Mouse (Mus musculus): ENCODE data around the gene Qars. TPM values are rescaled to one million over a fixed set of nuclear protein-coding genes. Genes with fewer than 3 reads are reported as not detected.
A peak's percentile ranks its signal among the peaks of the same experiment; 100 is the strongest.

The Qars gene
- polyA plus RNA-seq, 1 experiment from 2014 or later = 130 TPM

- H3K4me2 ChIP-seq (ENCODE audit: low read depth, low read length) = no peak overlapping the region
- H3K27ac ChIP-seq (replicated peaks; ENCODE audit: low read depth, low read length) = no peak overlapping the region
Measured at GRCm38 (mm10) chr9:108499231-108499630, 8.3 kb upstream of the Qars start.

GRCm38 (mm10) chr9:108499943-108500342 lies 7.6 kb upstream of the Qars start:
- no peak for DNase-seq (ENCODE audit: low spot score)

More at GRCm38 (mm10) chr9:108499231-108499630, 8.3 kb upstream of the Qars start:
- ATAC-seq (replicated peaks; ENCODE audit: insufficient number of reproducible peaks, low FRiP score, low TSS enrichment, low read depth) (no peak; the same call in 1 of the 2 replicates), DNase-seq (ENCODE audit: low spot score) (no peak)
- peaks cover 56% of the 10 kb centered on the region for H3K36me3 ChIP-seq (replicated peaks; ENCODE audit: control insufficient read depth, insufficient read depth, low read depth, low read length)
- H3K27me3 ChIP-seq (ENCODE audit: control insufficient read depth, insufficient read depth, low read length) = no peaks in the 10 kb centered on the region
- H3K4me1 ChIP-seq (ENCODE audit: control insufficient read depth, insufficient read depth, low read length) = no peaks in the 10 kb centered on the region
- no peak overlapping the region for H3K9ac ChIP-seq (replicated peaks; ENCODE audit: low read length)
- no peaks in the 10 kb centered on the region for H3K9me3 ChIP-seq (replicated peaks; ENCODE audit: control insufficient read depth, low read length)
- 97% methylated on average over 7 of the region's 7 CpGs for WGBS
- no peak overlapping the region for H3K4me3 ChIP-seq (ENCODE audit: low read depth, low read length)

GRCm38 (mm10) chr9:108506901-108507300 lies 605 bp upstream of the Qars start:
- H3K36me3 ChIP-seq (replicated peaks; ENCODE audit: control insufficient read depth, insufficient read depth, low read depth, low read length) = peaks cover 4% of the 10 kb centered on the region
- no peaks in the 10 kb centered on the region for H3K27me3 ChIP-seq (ENCODE audit: control insufficient read depth, insufficient read depth, low read length)
- H3K4me2 ChIP-seq (ENCODE audit: low read depth, low read length) = no peak overlapping the region; the same call in 1 of the 2 replicates
- peaks cover 3% of the 10 kb centered on the region for H3K4me1 ChIP-seq (ENCODE audit: control insufficient read depth, insufficient read depth, low read length)
- no peak overlapping the region; the same call in 1 of the 2 replicates for H3K4me3 ChIP-seq (ENCODE audit: low read depth, low read length)
- DNase-seq (ENCODE audit: low spot score) = no peak
- no peak overlapping the region for H3K9ac ChIP-seq (replicated peaks; ENCODE audit: low read length)
- ATAC-seq (replicated peaks; ENCODE audit: insufficient number of reproducible peaks, low FRiP score, low TSS enrichment, low read depth) = no peak
- H3K9me3 ChIP-seq (replicated peaks; ENCODE audit: control insufficient read depth, low read length) = no peaks in the 10 kb centered on the region
- 86% methylated on average over 7 of the region's 7 CpGs for WGBS
- H3K27ac ChIP-seq (replicated peaks; ENCODE audit: low read depth, low read length) = no peak overlapping the region

More at GRCm38 (mm10) chr9:108499943-108500342, 7.6 kb upstream of the Qars start:
- Histone ChIP-seq H3K36me3 (replicated peaks; ENCODE audit: control insufficient read depth, insufficient read depth, low read depth, low read length) (peaks cover 50% of the 10 kb centered on the region), H3K4me3 (ENCODE audit: low read depth, low read length) (no peak overlapping the region), H3K4me1 (ENCODE audit: control insufficient read depth, insufficient read depth, low read length) (no peaks in the 10 kb centered on the region), H3K4me2 (ENCODE audit: low read depth, low read length) (no peak overlapping the region), H3K9me3 (replicated peaks; ENCODE audit: control insufficient read depth, low read length) (no peaks in the 10 kb centered on the region), H3K9ac (replicated peaks; ENCODE audit: low read length) (no peak overlapping the region), H3K27me3 (ENCODE audit: control insufficient read depth, insufficient read depth, low read length) (no peaks in the 10 kb centered on the region), H3K27ac (replicated peaks; ENCODE audit: low read depth, low read length) (no peak overlapping the region)
- 96% methylated on average over 15 of the region's 15 CpGs for WGBS
- no peak for ATAC-seq (replicated peaks; ENCODE audit: insufficient number of reproducible peaks, low FRiP score, low TSS enrichment, low read depth)

GRCm38 (mm10) chr9:108508776-108509175 lies 1.3 kb downstream of the Qars start:
- Histone ChIP-seq H3K9ac (replicated peaks; ENCODE audit: low read length) (peak overlapping the region; percentile 61; the same call in 1 of the 2 replicates), H3K4me2 (ENCODE audit: low read depth, low read length) (peak overlapping the region; percentile 70), H3K9me3 (replicated peaks; ENCODE audit: control insufficient read depth, low read length) (no peaks in the 10 kb centered on the region), H3K27ac (replicated peaks; ENCODE audit: low read depth, low read length) (no peak overlapping the region), H3K36me3 (replicated peaks; ENCODE audit: control insufficient read depth, insufficient read depth, low read depth, low read length) (peaks cover 12% of the 10 kb centered on the region), H3K27me3 (ENCODE audit: control insufficient read depth, insufficient read depth, low read length) (no peaks in the 10 kb centered on the region), H3K4me1 (ENCODE audit: control insufficient read depth, insufficient read depth, low read length) (peaks cover 3% of the 10 kb centered on the region), H3K4me3 (ENCODE audit: low read depth, low read length) (peak overlapping the region; percentile 54)
- ATAC-seq (replicated peaks; ENCODE audit: insufficient number of reproducible peaks, low FRiP score, low TSS enrichment, low read depth) (no peak), DNase-seq (ENCODE audit: low spot score) (no peak)
- WGBS = 84% methylated on average over 7 of the region's 7 CpGs

- H3K9me3 ChIP-seq (replicated peaks; ENCODE audit: control insufficient read depth, low read length) = no peaks in the 10 kb centered on the region
- peak within 1 kb of the TSS; percentile 99 for H3K27ac ChIP-seq (replicated peaks; ENCODE audit: low read depth, low read length)
- 1% methylated on average over 55 of the region's 55 CpGs for WGBS
- H3K9ac ChIP-seq (replicated peaks; ENCODE audit: low read length) = peak within 1 kb of the TSS; percentile 98
- DNase-seq (ENCODE audit: low spot score) (peak; percentile 99), ATAC-seq (replicated peaks; ENCODE audit: insufficient number of reproducible peaks, low FRiP score, low TSS enrichment, low read depth) (peak; percentile 96)
- no peaks in the 10 kb centered on the region; the same call in 1 of the 2 replicates for H3K4me1 ChIP-seq (ENCODE audit: control insufficient read depth, insufficient read depth, low read length)
- peak within 1 kb of the TSS; percentile 89 for H3K4me3 ChIP-seq (ENCODE audit: low read depth, low read length)
- H3K36me3 ChIP-seq (replicated peaks; ENCODE audit: control insufficient read depth, insufficient read depth, low read depth, low read length) = peaks cover 13% of the 10 kb centered on the region
- peak within 1 kb of the TSS; percentile 87 for H3K4me2 ChIP-seq (ENCODE audit: low read depth, low read length)
- no peaks in the 10 kb centered on the region for H3K27me3 ChIP-seq (ENCODE audit: control insufficient read depth, insufficient read depth, low read length)
Measured at GRCm38 (mm10) chr9:108516380-108517251, 9.1 kb downstream of the Qars start, which contains the start of gene Qrich1. Gene Qrich1, plus strand, starts transcription at chr9:108516806.

GRCm38 (mm10) chr9:108517253-108517930 lies 9.9 kb downstream of the Qars start:
- H3K36me3 ChIP-seq (replicated peaks; ENCODE audit: control insufficient read depth, insufficient read depth, low read depth, low read length) = peaks cover 13% of the 10 kb centered on the region
- WGBS = under 1% methylated on average over 83 of the region's 95 CpGs

GRCm38 (mm10) chr9:108517931-108518332 lies 10.4 kb downstream of the Qars start:
- Histone ChIP-seq H3K27me3 (ENCODE audit: control insufficient read depth, insufficient read depth, low read length) (no peaks in the 10 kb centered on the region), H3K9me3 (replicated peaks; ENCODE audit: control insufficient read depth, low read length) (no peaks in the 10 kb centered on the region), H3K4me1 (ENCODE audit: control insufficient read depth, insufficient read depth, low read length) (no peaks in the 10 kb centered on the region; the same call in 1 of the 2 replicates), H3K4me2 (ENCODE audit: low read depth, low read length) (peak overlapping the region; percentile 51), H3K9ac (replicated peaks; ENCODE audit: low read length) (peak overlapping the region; percentile 98), H3K36me3 (replicated peaks; ENCODE audit: control insufficient read depth, insufficient read depth, low read depth, low read length) (peaks cover 10% of the 10 kb centered on the region), H3K27ac (replicated peaks; ENCODE audit: low read depth, low read length) (peak overlapping the region; percentile 99), H3K4me3 (ENCODE audit: low read depth, low read length) (peak overlapping the region; percentile 89)
- DNase-seq (ENCODE audit: low spot score) = peak; percentile 71
- under 1% methylated on average over 13 of the region's 13 CpGs for WGBS
- peak; percentile 36; the same call in 1 of the 2 replicates for ATAC-seq (replicated peaks; ENCODE audit: insufficient number of reproducible peaks, low FRiP score, low TSS enrichment, low read depth)

More at GRCm38 (mm10) chr9:108517253-108517930, 9.9 kb downstream of the Qars start:
- Histone ChIP-seq H3K9me3 (replicated peaks; ENCODE audit: control insufficient read depth, low read length) (no peaks in the 10 kb centered on the region), H3K9ac (replicated peaks; ENCODE audit: low read length) (peak overlapping the region; percentile 98), H3K4me2 (ENCODE audit: low read depth, low read length) (peak overlapping the region; percentile 51), H3K27me3 (ENCODE audit: control insufficient read depth, insufficient read depth, low read length) (no peaks in the 10 kb centered on the region), H3K4me3 (ENCODE audit: low read depth, low read length) (peak overlapping the region; percentile 89), H3K4me1 (ENCODE audit: control insufficient read depth, insufficient read depth, low read length) (no peaks in the 10 kb centered on the region; the same call in 1 of the 2 replicates), H3K27ac (replicated peaks; ENCODE audit: low read depth, low read length) (peak overlapping the region; percentile 99)
- DNase-seq (ENCODE audit: low spot score) (peak; percentile 87), ATAC-seq (replicated peaks; ENCODE audit: insufficient number of reproducible peaks, low FRiP score, low TSS enrichment, low read depth) (peak; percentile 80)
